Mouse (Mus musculus) activated CD4-positive, CD25-positive, alpha-beta regulatory T cell, adult 4 months (primary cell): Measurements from ENCODE around the gene Meis1. TPM values are rescaled to one million over a fixed set of nuclear protein-coding genes. Genes with fewer than 3 reads are reported as not detected.

Experiments
- ATAC-seq: one replicate; pipeline ENCODE4 v1.8.0; 2017
- polyA plus RNA-seq, 2 experiments: library from polyadenylated mRNA; unstranded; fragments of 100-300 nt; shearing (Covaris generic); gene quantifications; one replicate each; pipeline ENCODE4 v1.2.1; 2017

Gene Meis1
- polyA plus RNA-seq, 2 experiments from 2014 or later: 0.33 TPM; not detected in 1

GRCm38 (mm10) chr11:18947434-18947833, 71.4 kb downstream of the Meis1 start:
- no peak for ATAC-seq

DNA sequence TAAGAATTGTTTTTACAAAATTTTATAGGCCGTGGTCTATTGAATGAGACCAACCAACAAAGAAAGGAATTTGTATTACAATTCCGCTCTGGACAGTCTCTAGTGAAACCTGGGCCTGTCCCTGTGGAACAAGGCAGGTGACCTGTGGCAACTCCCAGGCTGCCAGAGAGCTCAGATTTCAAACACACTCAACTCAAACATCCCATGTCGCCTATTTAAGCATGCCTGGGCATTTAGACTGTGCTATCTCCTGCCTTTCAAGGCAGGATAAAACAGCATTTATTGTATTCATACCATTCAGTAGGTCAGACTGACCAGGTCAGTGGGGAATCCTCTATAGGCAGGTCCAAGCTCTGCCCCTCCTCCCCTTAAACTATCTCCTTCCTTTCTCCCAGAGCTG, 73.0 kb downstream of the Meis1 start:
- no peak for ATAC-seq

- ATAC-seq: no peak
Measured at GRCm38 (mm10) chr11:18944972-18945625, 73.7 kb downstream of the Meis1 start.

GRCm38 (mm10) chr11:18944209-18944608, 74.6 kb downstream of the Meis1 start:
- no peak for ATAC-seq

DNA sequence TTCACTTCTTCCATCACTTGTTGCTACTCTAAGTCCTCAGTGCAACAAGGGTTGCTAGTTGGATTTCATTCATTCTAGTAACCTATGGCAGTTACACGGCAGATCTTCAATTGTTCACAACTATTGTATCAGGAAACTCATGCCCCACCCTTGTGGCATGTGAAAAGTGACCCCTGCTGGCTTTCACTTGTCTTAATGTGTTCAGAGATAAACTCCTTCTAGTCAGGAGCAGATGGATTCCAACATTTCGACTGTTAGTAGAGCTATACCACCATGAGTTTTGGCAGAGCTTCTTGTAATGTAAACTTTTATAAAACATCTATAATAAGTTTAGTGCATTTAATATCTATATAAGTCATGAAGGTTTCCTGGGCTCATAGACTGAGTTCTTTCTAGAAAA, 75.8 kb downstream of the Meis1 start:
- no peak for ATAC-seq

DNA sequence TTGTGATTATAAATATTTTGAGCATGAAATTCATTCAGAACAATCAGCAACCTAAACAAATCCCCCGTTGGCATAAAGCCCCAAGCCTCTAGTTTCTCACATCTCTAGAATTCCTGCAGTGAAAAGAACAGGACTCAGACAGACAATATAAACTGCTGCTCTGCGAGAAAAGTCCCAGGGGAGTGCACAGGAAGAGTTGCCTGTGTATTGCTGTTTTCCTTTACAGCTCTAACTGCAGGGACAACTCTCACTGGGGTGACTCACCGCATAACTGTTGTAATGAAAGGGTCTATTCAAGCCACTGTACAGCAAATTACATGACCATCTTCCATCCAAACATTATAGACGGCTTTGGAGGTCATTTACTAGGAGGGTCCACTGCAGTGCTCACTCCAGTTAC, 77.9 kb downstream of the Meis1 start:
- no peak for ATAC-seq

GRCm38 (mm10) chr11:18934921-18935320, 83.9 kb downstream of the Meis1 start:
- ATAC-seq: no peak

GRCm38 (mm10) chr11:18931001-18931874, 87.5 kb downstream of the Meis1 start:
- no peak for ATAC-seq

GRCm38 (mm10) chr11:18929779-18930728, 88.7 kb downstream of the Meis1 start:
- no peak for ATAC-seq

GRCm38 (mm10) chr11:18927351-18927750, 91.4 kb downstream of the Meis1 start:
- ATAC-seq: no peak

DNA sequence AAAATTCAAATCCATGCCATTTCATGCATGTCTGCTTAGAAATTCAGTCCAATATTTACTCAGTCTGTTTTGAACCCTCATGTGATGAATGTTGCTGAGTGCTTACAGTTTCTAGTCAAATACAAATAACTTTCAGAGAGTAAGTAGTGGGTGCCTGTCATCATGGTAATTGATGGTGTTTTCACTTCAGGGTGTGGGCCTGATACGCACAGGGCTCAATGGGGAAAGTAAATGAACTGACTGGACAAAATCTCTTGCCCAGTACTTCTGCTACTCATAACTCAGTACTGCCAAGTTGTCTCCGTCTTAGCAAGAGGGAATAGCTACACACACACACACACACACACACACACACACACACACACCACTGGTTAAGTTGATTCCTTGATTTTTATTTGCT, 92.0 kb downstream of the Meis1 start:
- ATAC-seq: no peak

DNA sequence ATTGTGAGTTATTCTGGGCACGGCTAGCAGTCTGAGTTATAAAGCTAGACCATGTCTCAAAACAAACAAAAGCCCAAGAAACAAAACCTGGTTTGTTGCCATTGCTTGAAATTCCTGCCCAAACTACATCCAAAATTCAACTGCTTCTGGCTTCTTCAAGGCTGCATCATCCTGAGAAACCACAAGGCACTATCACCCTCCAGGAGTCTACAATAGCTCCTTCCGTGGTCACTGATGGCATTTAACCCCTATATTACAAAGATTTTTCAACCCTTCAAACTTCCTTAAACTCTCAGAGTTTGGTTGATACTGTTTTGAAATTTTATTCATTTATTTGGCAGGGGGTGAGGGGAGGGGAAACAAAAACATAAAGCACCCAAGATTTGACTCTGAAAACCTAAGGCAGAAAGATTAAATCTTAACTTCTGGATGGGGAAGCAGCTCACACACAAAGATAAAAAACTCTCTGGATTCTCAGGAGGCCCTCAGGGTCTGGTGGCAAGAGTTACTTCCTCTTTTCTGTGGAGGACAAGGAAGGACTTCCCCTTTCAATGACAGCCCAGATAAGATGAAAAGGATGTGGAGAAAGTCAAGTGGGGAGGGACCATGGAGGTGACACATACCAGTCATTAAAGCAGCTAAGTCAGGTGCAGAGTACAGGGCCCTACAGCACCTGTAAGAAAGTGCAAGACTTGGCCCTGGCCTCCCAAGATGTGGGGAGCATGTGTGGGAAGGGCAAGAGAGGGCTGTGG, 94.0 kb downstream of the Meis1 start:
- ATAC-seq: no peak

- ATAC-seq: no peak
Measured at GRCm38 (mm10) chr11:18923274-18923673, 95.5 kb downstream of the Meis1 start.

DNA sequence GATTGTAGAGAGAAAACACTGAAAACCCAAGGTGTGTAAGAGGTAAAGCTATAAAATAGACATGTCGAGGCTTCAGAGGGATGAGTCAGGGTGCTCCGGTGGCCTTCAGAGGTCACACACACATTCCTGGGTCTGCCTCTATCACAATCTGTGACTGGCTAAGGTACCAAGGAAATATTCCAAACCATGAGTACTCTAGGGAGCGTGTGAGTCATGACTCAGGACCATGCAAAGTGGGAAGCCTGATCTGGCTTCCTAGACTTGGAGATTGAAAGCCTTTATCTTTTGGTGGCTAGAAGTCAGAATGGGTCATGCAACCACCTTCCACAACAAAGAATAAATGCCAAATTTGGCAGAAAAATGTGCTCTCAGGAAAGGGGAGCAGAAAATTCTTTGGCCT, 98.1 kb downstream of the Meis1 start:
- no peak for ATAC-seq

DNA sequence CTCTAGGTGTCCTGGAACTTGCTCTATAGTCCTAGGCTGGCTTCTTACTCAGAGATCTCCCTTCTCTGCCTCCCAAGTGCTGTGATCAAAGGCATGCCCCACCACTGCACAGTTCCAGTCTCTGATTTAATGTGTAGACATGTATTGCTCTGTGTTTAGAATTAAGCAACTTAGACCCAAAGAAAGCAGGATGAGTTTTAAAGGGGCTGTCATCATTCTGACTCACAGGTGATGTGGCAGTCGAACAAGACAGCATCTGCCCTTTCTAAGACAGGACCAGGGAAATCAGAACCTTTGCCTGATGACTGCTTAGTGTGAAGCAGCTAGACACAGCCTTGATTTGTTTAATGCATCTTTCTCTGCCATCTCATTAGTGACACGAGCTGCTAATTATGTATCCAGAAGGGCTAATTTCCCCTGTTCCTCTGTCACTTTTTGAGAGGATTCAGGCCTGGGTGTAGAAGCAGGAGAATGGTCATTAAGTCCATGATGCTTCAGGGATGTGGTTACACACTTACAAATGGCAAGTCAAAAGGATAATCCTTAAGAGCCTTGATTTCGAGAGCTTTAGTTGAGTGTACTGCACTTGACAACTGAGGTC, 99.5 kb downstream of the Meis1 start:
- ATAC-seq: no peak

DNA sequence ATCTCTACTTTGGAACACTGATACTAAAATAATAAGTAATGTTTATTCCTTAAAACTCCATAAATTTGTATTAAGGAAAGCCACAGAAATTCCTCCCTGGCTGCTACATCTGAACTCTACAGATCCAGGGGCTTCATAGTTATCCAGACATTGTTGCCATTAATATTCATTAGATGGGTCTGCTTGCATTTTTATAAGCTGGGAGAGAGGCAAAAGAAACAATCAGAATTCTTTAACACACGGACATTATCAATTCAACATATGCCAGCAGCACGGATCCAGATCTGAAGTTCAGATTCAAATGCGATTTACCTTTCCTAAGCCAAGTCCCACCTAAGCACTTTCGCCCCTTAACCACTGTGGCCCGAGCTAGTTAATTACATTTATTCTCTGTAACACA, 100.9 kb downstream of the Meis1 start:
- no peak for ATAC-seq

DNA sequence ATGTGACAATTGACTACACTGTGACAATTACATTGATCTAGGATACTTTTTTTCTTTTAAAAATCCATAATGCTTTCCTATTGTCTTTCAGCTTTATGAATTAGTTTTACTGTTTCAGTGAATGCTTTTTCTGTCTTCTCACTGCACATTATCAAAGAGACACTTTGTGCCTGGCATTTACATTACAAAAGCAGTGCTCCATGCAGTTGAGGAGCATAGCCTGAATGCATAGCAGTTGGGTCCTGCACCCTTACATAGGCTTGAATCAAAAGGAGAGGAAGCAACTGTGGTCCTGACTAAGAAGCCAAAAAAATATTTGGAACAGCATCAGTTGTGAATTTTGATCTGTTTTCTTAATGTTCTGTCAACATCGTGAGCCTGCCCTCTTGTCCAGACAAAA, 105.5 kb downstream of the Meis1 start:
- no peak for ATAC-seq

DNA sequence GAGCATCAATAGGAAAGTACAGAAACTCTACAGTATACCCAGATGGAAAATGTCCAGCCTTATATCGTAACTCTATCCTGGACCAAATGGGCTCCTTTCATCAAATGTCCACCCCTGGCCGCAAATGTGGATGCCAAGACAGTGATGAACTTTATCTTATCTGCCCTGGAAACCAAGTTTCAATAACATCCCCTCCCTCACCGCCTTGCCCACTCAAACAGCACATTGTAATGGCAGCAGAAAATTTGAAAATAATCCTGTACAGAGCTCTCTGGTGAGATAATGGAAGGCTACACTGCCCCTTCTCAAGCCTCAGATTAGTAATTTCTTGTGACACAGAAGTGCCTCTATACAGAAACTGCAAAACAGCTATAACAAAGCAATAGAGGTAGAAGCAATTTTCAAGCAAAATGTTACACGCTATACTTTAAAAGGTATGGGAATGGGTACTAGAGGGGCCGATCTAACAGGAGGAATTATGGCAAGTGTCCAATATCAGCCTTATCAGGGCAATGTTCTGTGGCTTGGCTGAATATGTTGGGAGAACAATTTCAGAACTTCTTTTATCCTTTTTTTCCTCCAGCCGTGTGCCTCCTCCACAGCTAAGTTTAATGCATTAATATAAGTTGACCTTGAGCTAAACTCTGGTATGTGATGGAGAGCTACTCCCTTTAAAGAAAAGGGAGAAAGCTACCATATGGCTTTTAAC, 106.3 kb downstream of the Meis1 start:
- no peak for ATAC-seq

DNA sequence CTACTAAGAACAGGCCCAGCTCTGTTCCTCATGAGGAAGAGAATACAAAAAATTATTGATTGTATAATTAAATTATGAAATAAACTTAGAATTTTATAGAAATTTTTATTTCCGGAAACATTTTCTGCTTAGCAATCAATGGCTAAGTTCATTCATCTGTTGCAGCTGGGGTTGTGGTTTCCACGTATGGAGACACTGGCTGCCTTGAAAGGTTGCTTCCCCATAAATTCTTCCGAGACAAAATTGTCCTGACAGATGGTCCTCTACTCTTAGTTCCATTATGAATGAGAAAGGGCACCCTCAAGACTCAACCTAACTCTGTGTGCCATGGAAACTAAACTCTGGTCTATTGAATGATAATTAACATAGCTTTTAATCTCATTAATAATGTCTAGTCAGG, 111.9 kb downstream of the Meis1 start:
- no peak for ATAC-seq

DNA sequence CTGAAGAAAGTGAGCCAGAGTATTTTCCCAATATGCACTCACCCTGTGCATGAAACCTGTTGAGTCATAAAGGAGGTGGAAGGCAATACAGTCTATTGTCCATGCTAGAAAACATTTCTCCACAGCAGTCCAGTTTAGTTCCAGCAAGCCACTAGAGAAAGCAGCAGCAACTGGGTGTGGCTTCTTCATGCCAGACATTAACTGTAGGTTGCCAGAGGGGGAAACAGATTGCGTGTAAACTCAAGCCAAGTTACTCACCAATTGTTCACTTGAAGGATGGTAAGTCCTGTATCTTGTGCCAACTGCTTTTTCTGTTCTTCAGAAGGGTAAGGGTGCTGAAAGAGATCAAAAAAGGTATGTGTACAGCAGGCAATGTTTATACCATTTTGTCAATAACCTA, 113.4 kb downstream of the Meis1 start:
- no peak for ATAC-seq

GRCm38 (mm10) chr11:18904880-18905279, 113.9 kb downstream of the Meis1 start:
- no peak for ATAC-seq
